Mouse (Mus musculus): Measurements from ENCODE around the gene Ube2d3.
"Not testable (repeated sequence)": the region's sequence is repeated elsewhere in the genome, so short reads cannot be mapped to it uniquely, and the experiment has no call there.

Ube2d3 gene

GRCm38 (mm10) chr3:135491102-135491501, 53.2 kb downstream of the Ube2d3 start:
- no peak for DNase-seq (ENCODE audit: extremely low spot score)

DNA sequence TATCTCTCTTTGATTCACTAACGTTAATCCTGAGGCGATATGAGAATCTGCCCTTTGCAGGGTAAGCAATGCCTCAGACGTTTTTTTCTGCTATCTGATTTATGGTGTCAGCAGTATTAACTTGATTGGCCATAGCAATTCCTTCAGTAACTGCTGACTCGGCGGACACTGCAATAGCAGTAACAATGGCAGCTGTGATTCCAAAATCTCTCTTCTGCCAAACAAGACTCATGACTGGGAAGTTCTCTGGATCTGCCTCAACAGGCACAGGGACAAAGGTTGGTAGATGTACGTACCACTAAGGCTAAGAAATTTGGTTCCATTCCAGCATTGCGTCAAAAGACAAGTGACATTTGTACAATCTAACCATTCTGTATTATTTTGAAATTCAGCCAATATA, 55.4 kb downstream of the Ube2d3 start:
- DNase-seq (ENCODE audit: extremely low spot score): not testable (repeated sequence)

DNA sequence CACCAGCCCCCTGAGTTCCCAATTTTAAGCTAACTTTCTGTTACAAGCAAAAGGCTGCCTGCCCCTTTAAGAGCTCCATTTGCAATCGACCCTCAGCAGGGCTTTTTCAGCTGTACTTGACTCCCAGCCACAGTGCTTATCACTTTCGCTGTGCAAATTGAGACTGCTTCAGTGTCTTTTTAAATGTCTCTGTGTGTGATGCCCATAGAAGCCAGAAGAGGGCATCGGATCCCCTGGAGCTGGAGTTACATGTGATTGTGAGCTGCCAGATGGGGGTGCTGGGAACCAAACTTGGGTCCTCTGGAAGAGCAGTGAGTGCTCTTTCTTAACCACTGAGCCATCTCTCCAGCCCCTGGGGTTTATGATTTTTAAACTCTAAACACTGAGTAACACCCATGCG, 60.0 kb downstream of the Ube2d3 start:
- DNase-seq (ENCODE audit: extremely low spot score): not testable (repeated sequence)

- DNase-seq (ENCODE audit: extremely low spot score): no peak
Observed at GRCm38 (mm10) chr3:135498891-135499290, 60.9 kb downstream of the Ube2d3 start.

DNA sequence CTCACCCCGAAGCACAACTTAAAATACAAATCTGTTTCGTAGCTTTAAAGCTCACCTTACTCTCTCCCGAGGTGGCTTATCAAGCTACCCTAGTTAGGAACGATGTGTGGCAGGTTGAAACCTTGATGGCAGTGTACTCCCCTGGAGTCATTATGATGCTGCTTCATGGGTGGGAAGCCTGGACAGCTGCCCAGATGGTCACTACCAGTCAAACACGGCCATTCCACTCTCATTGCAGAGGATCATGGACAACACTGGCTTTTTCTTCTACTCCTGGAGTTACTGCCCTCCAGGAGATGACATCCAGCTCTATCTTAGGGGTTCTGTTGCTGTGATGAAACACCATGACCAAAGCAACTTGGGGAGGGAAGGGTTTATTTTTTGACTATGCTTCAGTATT, 65.2 kb downstream of the Ube2d3 start:
- no peak for DNase-seq (ENCODE audit: extremely low spot score)

DNA sequence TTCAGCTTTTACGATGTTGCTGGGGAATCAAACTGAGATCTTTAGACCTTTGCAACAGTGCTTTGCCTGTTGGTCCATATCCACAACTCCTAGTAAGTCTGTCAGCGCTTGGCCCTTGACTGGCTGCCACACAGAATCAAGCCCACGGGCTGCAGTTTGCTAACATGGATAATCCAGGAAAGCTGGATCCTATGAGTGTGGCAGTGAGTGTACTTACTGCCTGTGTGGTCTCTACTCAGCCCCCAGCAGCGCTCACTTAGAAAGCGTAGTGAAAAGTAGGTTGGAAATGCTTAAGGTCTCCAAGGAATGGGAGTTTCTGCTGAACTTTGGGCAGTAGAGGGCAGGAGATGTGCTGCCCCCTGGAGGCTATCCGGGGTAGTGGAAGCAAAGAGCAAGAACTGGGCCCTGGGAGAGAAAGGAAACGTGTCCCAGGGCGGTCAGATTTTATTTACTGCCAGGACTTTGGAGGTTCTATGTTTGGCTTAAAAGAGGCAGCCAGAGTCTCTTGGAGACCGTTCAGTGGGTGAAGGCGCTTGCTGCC, 67.5 kb downstream of the Ube2d3 start:
- DNase-seq (ENCODE audit: extremely low spot score): no peak

- no peak for DNase-seq (ENCODE audit: extremely low spot score)
Observed at GRCm38 (mm10) chr3:135505916-135506482, 68.0 kb downstream of the Ube2d3 start.

- no peak for DNase-seq (ENCODE audit: extremely low spot score)
Observed at GRCm38 (mm10) chr3:135507506-135507905, 69.6 kb downstream of the Ube2d3 start.

GRCm38 (mm10) chr3:135508191-135508590, 70.2 kb downstream of the Ube2d3 start:
- no peak for DNase-seq (ENCODE audit: extremely low spot score)

DNA sequence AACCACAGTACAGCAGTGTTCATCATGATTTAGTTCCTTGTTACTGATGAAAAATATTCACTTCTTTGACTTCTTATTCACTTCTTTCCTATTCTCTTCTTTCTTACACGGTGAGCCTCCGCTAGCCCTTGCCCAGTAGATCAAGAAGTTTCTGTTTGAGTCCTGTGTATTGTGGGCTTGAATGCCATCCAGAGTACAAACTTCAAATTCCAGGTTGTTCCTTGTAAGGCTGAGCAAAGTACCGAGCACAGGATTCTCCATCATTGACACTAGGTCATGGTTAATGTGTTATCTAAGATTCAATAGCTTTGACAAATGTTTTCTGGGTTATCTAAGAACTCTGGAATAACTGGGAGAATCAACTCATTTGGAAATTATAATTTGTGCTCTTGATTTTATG, 72.4 kb downstream of the Ube2d3 start:
- no peak for DNase-seq (ENCODE audit: extremely low spot score)

DNA sequence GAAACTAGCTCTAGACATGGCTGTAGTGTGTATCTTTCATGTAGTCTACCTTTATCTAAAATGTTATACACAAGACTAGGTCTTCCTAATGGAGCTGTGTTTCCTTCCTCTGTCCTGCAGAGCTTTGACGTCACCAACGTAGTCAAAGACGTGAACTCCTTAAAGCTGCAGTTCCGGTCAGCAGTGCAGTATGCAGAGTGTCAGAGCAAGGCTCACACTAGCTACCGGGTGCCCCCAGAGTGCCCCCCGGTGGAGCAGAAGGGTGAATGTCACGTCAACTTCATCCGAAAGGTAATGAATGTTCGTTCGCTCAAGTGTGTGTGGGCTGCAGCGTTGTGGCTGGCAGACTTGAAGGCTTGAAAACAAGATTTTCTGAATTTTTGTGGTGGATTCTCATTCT, 73.7 kb downstream of the Ube2d3 start:
- DNase-seq (ENCODE audit: extremely low spot score): no peak

- DNase-seq (ENCODE audit: extremely low spot score): no peak
Observed at GRCm38 (mm10) chr3:135513270-135513669, 75.3 kb downstream of the Ube2d3 start.

GRCm38 (mm10) chr3:135513800-135514425, 76.0 kb downstream of the Ube2d3 start:
- DNase-seq (ENCODE audit: extremely low spot score): no peak

DNA sequence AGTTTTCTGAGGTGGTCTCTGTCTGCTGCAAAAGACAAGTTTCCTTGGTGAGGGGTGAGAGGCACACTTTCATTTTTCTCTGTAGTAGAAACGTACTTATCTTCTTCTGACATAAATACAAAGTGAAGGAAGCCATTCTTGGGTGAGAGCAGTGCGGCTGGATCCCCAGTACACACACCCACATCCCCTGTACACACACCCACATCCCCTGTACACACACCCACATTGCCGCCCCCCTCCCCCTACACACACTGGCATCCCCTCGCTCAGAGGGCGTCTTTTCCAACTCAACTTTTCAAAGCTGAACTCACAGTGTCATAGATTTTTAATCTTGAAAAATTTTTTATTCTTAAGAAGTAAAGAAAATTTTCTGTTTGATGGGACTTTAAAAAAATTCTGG, 77.3 kb downstream of the Ube2d3 start:
- no peak for DNase-seq (ENCODE audit: extremely low spot score)

- no peak for DNase-seq (ENCODE audit: extremely low spot score)
Observed at GRCm38 (mm10) chr3:135516891-135517290, 78.9 kb downstream of the Ube2d3 start.
